Mouse (Mus musculus): ENCODE results near the gene Dmrtb1. TPM values are rescaled to one million over a fixed set of nuclear protein-coding genes. Genes with fewer than 3 reads are reported as not detected.

The Dmrtb1 gene
- polyA plus RNA-seq, 1 experiment, result not detected

Other genes starting within 250 kb of the Dmrtb1 start
- 0.12 and 0.43 TPM in 2 replicates for gene Glis1, start 249.6 kb downstream of the Dmrtb1 start, polyA plus RNA-seq (2012; rRNA removed)
- gene Lrp8, start 118.0 kb upstream of the Dmrtb1 start, polyA plus RNA-seq (2012; rRNA removed), result 0.61 and 0.66 TPM in 2 replicates
- 83.8 and 88.7 TPM in 2 replicates for gene Magoh, start 195.5 kb upstream of the Dmrtb1 start, polyA plus RNA-seq (2012; rRNA removed)
- 146 and 216 TPM in 2 replicates for gene 0610037L13Rik, start 205.6 kb upstream of the Dmrtb1 start, polyA plus RNA-seq (2012; rRNA removed)
- 42.2 and 43.3 TPM in 2 replicates for gene Cpt2, start 239.4 kb upstream of the Dmrtb1 start, polyA plus RNA-seq (2012; rRNA removed)

Measured in urinary bladder, adult 2 months (tissue).